Mouse (Mus musculus) megakaryocyte, embryonic 14.5 days (primary cell): ENCODE measurements around the gene Itgb7.

Experiments used
- FLI1 ChIP-seq: IDR thresholded peaks from 2 replicates; pipeline ENCODE4 v1.6.1; 2012; ENCODE audit warnings: low read length, inconsistent platforms, mixed read lengths
- GATA1 ChIP-seq: IDR thresholded peaks from 3 replicates; pipeline ENCODE4 v1.6.1; 2012; ENCODE audit warnings: mixed read lengths, low read length, inconsistent platforms, borderline replicate concordance

DNA sequence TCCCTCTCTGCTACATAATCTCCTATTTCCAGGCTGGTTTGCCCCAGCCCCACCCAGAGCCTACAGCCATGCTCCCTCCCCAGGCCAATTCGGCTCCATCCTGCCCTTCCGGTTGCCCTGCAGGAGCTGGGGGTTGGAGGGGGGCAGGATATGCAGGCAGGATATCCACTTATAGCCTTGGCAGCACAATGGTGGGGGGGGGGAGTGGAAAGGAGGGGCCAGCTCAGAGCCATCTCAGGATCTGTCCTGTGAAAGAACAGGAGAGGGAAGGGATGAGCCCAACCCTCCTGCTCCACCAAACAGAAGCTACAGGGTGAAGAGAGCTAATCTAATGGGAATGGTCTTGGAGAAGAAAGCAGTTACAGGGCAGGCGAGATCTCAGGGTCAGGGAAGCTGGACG, 8.9 kb upstream of the Itgb7 start:
- no peak for TF ChIP-seq GATA1
- no peak for TF ChIP-seq FLI1
